In genomic region chr7:113131945-113132538, GRCm38 (mm10) we compare ENCODE assay signal across 9 mouse cellular contexts.
A peak's percentile ranks its signal among the peaks of the same experiment; 100 is the strongest.
DNase-seq lines count a peak whose midpoint lies in the region; ATAC-seq and TF ChIP-seq lines count a peak whose summit lies in the region.
"Had no signal": no experiment of that assay in that cellular context is flagged by ENCODE, and none has a peak within 500 bp of the region (broad histone marks: within the 10 kb centered on the region; RNA-seq: fewer than 3 reads in every experiment).

No protein-coding gene starts in this region.

- no peak for ATAC-seq in kidney, postnatal 0 days (replicated peaks; ENCODE audit: low FRiP score, low read depth)
- ATAC-seq in liver, embryonic 11.5 days (replicated peaks; ENCODE audit: low FRiP score) = no peak

- no peaks in the 10 kb centered on the region for H3K9me3 ChIP-seq in kidney, postnatal 0 days (replicated peaks; ENCODE audit: low read length)
- H3K9me3 ChIP-seq in liver, embryonic 11.5 days (ENCODE audit: control insufficient read depth, low read length) = no peaks in the 10 kb centered on the region

- no peak overlapping the region for H3K27ac ChIP-seq in kidney, postnatal 0 days
- no peak overlapping the region for H3K27ac ChIP-seq in liver, embryonic 11.5 days (ENCODE audit: low read depth, low read length)
- H3K27ac ChIP-seq: heart, embryonic 13.5 days had no signal

- no peak overlapping the region for H3K9ac ChIP-seq in kidney, postnatal 0 days (ENCODE audit: low read depth, low read length)
- H3K9ac ChIP-seq in liver, embryonic 11.5 days (ENCODE audit: low read depth, low read length) = no peak overlapping the region
- H3K9ac ChIP-seq: heart, embryonic 13.5 days had no signal

- peak; percentile 35 for DNase-seq in urinary bladder, adult 2 months (ENCODE audit: low spot score)
- DNase-seq in urinary bladder, postnatal 10 days (ENCODE audit: low spot score) = no peak
- DNase-seq in cerebellum, adult 11-12 months = peak; percentile 67
- peak; percentile 58 to 81 for DNase-seq in frontal cortex, postnatal 10 days (ENCODE audit: low spot score in 2 of 2)
- DNase-seq in kidney, postnatal 0 days (ENCODE audit: low spot score) = peak; percentile 87
- peak; percentile 49 for DNase-seq in liver, embryonic 11.5 days (ENCODE audit: low spot score)
- DNase-seq in ovary, adult 18-20 months (ENCODE audit: low spot score) = peak; percentile 45
- peak; percentile 69 for DNase-seq in urinary bladder, postnatal 25 days (ENCODE audit: low spot score)

- no peak overlapping the region for H3K4me3 ChIP-seq in kidney, postnatal 0 days (replicated peaks; ENCODE audit: low read depth, low read length)
- H3K4me3 ChIP-seq in liver, embryonic 11.5 days (ENCODE audit: low read depth, low read length) = no peak overlapping the region
- H3K4me3 ChIP-seq: heart, embryonic 13.5 days had no signal

- no peak overlapping the region for H3K4me2 ChIP-seq in kidney, postnatal 0 days (ENCODE audit: low read length)
- no peak overlapping the region for H3K4me2 ChIP-seq in liver, embryonic 11.5 days
- H3K4me2 ChIP-seq: heart, embryonic 13.5 days had no signal

- H3K27me3 ChIP-seq in kidney, postnatal 0 days (ENCODE audit: insufficient read depth, low read length) = no peaks in the 10 kb centered on the region
- H3K27me3 ChIP-seq in liver, embryonic 11.5 days (replicated peaks; ENCODE audit: control insufficient read depth, insufficient read depth, low read length) = no peaks in the 10 kb centered on the region

- H3K4me1 ChIP-seq in kidney, postnatal 0 days (replicated peaks; ENCODE audit: insufficient read depth, low read length) = no peaks in the 10 kb centered on the region
- H3K4me1 ChIP-seq in liver, embryonic 11.5 days (replicated peaks; ENCODE audit: control insufficient read depth, insufficient read depth, low read length) = no peaks in the 10 kb centered on the region

- peak; percentile 96 for TF ChIP-seq CTCF in kidney, postnatal 0 days (IDR thresholded peaks at IDR 0.05; ENCODE audit: low read depth)

- no peaks in the 10 kb centered on the region for H3K36me3 ChIP-seq in kidney, postnatal 0 days (ENCODE audit: insufficient read depth, low read length)
- no peaks in the 10 kb centered on the region for H3K36me3 ChIP-seq in liver, embryonic 11.5 days (ENCODE audit: control insufficient read depth, insufficient read depth, low read length)
- H3K36me3 ChIP-seq: heart, embryonic 13.5 days had no signal

- WGBS in kidney, postnatal 0 days = 1% methylated on average over 6 of the region's 6 CpGs
- WGBS in liver, embryonic 11.5 days = 4% methylated on average over 6 of the region's 6 CpGs
